Mouse (Mus musculus) cerebellum, adult 2 months (tissue): Measurements from ENCODE around the gene Tent4b.
A peak's percentile ranks its signal among the peaks of the same experiment; 100 is the strongest.

Source experiments
- CTCF ChIP-seq: fragments of 200-500 bp; IDR thresholded peaks from 2 replicates; pipeline ENCODE4 v1.5.1; 2011; ENCODE audit warnings: low read depth, mild to moderate bottlenecking, control low read depth, low read length, moderate library complexity, borderline replicate concordance; ENCODE audit not compliant: insufficient read depth
- POLR2A ChIP-seq: fragments of 200-500 bp; IDR thresholded peaks from 2 replicates; pipeline ENCODE4 v1.6.1; 2011; ENCODE audit warnings: low read length, control low read depth, borderline replicate concordance; ENCODE audit not compliant: insufficient read depth

- TF ChIP-seq CTCF (peak; percentile 33; the same call in 1 of the 2 replicates), POLR2A (no peak)
These were observed 53.8 kb downstream of the Tent4b start for GRCm38 (mm10) chr8:88252791-88253190.
